Mouse (Mus musculus) kidney, embryonic 15.5 days (tissue): ENCODE data around the gene Zic2. TPM values are rescaled to one million over a fixed set of nuclear protein-coding genes. Genes with fewer than 3 reads are reported as not detected.

Experiments used
- ATAC-seq: fragments of 200-750 bp; cut with Nextera tagmentation; replicated peaks from 2 replicates; pipeline ENCODE4 v1.8.0; 2017; ENCODE audit warnings: moderate TSS enrichment; ENCODE audit not compliant: low FRiP score
- H3K27ac ChIP-seq: fragments of 300-500 bp; sonication (generic); 2 replicates; pipeline ENCODE4 v1.5.1; 2015; ENCODE audit warnings: mild to moderate bottlenecking, inconsistent platforms
- H3K27me3 ChIP-seq: fragments of 300-500 bp; sonication (generic); 2 replicates; pipeline ENCODE4 v1.6.1; 2015; ENCODE audit warnings: inconsistent platforms
- H3K36me3 ChIP-seq: fragments of 300-500 bp; sonication (generic); 2 replicates; pipeline ENCODE4 v1.6.1; 2015; ENCODE audit warnings: inconsistent platforms
- H3K4me1 ChIP-seq: fragments of 300-500 bp; sonication (generic); 2 replicates; pipeline ENCODE4 v1.6.1; 2015; ENCODE audit warnings: inconsistent platforms
- H3K4me2 ChIP-seq: fragments of 300-500 bp; sonication (generic); 2 replicates; pipeline ENCODE4 v1.6.1; 2015; ENCODE audit warnings: moderate library complexity, mild to moderate bottlenecking, inconsistent platforms
- H3K4me3 ChIP-seq: fragments of 300-500 bp; sonication (generic); replicated peaks from 2 replicates; pipeline ENCODE4 v1.5.1; 2015; ENCODE audit warnings: mild to moderate bottlenecking, inconsistent platforms
- H3K9ac ChIP-seq: fragments of 300-500 bp; sonication (generic); 2 replicates; pipeline ENCODE4 v1.6.1; 2015; ENCODE audit warnings: mild to moderate bottlenecking, inconsistent platforms
- H3K9me3 ChIP-seq: fragments of 300-500 bp; sonication (generic); replicated peaks from 2 replicates; pipeline ENCODE4 v1.6.1; 2016; ENCODE audit warnings: inconsistent platforms
- WGBS: fragments of 180-500 bp; shearing (Covaris S2); methylation state at CpG from one replicate; pipeline ENCODE4 v1.1.7; 2015; ENCODE audit warnings: mixed read lengths; 5-methylcytosine and 5-hydroxymethylcytosine counted together
- polyA plus RNA-seq: library from polyadenylated mRNA; unstranded; fragments of >200 nt; fragmentation: Nextera tagmentation; extraction: Ambion mirVana; gene quantifications from 2 replicates; pipeline ENCODE4 v1.2.1, GENCODE M21; 2015

Gene Zic2
- polyA plus RNA-seq, 1 experiment from 2014 or later: not detected

GRCm38 (mm10) chr14:122490441-122491328, 15.4 kb downstream of the Zic2 start, which contains the start of gene Gm10837:
Gm10837 (plus strand) TSS chr14:122490586.
- peak within 1 kb of the TSS; percentile 51 for H3K4me2 ChIP-seq
- H3K9me3 ChIP-seq: no peaks in the 10 kb centered on the region
- WGBS: 1% methylated on average over 51 of the region's 51 CpGs
- peaks cover 7% of the 10 kb centered on the region for H3K4me1 ChIP-seq
- H3K27ac ChIP-seq: no peak within 1 kb of the TSS
- peak; percentile 67 for ATAC-seq
- no peak within 1 kb of the TSS for H3K9ac ChIP-seq
- H3K27me3 ChIP-seq: peaks cover 87% of the 10 kb centered on the region
- peak within 1 kb of the TSS; percentile 27 for H3K4me3 ChIP-seq
- no peaks in the 10 kb centered on the region for H3K36me3 ChIP-seq

- peaks cover 7% of the 10 kb centered on the region for H3K4me1 ChIP-seq
- no peak overlapping the region for H3K9ac ChIP-seq
- H3K4me3 ChIP-seq: no peak overlapping the region
- H3K9me3 ChIP-seq: no peaks in the 10 kb centered on the region
- ATAC-seq: no peak
- no peak overlapping the region for H3K27ac ChIP-seq
- 69% methylated on average over 6 of the region's 6 CpGs for WGBS
- no peak overlapping the region for H3K4me2 ChIP-seq
- H3K27me3 ChIP-seq: peaks cover 78% of the 10 kb centered on the region
- H3K36me3 ChIP-seq: no peaks in the 10 kb centered on the region
These were observed 16.3 kb downstream of the Zic2 start for GRCm38 (mm10) chr14:122491521-122491920.

- peaks cover 7% of the 10 kb centered on the region for H3K4me1 ChIP-seq
- H3K27me3 ChIP-seq: peaks cover 75% of the 10 kb centered on the region
- H3K4me2 ChIP-seq: no peak overlapping the region
- H3K4me3 ChIP-seq: no peak overlapping the region
- H3K27ac ChIP-seq: no peak overlapping the region
- no peaks in the 10 kb centered on the region for H3K9me3 ChIP-seq
- ATAC-seq: no peak
- 71% methylated on average over 1 of the region's 1 CpGs for WGBS
- no peak overlapping the region for H3K9ac ChIP-seq
- H3K36me3 ChIP-seq: no peaks in the 10 kb centered on the region
These were observed 16.8 kb downstream of the Zic2 start for GRCm38 (mm10) chr14:122492015-122492414.

- no peak for ATAC-seq
- H3K36me3 ChIP-seq: no peaks in the 10 kb centered on the region
- H3K27ac ChIP-seq: no peak overlapping the region
- no peaks in the 10 kb centered on the region for H3K4me1 ChIP-seq
- no peak overlapping the region for H3K9ac ChIP-seq
- H3K4me3 ChIP-seq: no peak overlapping the region
- 15% methylated on average over 2 of the region's 2 CpGs for WGBS
- no peaks in the 10 kb centered on the region for H3K27me3 ChIP-seq
- no peaks in the 10 kb centered on the region for H3K9me3 ChIP-seq
- H3K4me2 ChIP-seq: no peak overlapping the region
These were observed 33.8 kb downstream of the Zic2 start for GRCm38 (mm10) chr14:122509058-122509457.

- no peaks in the 10 kb centered on the region for H3K4me1 ChIP-seq
- WGBS: 55% methylated on average over 3 of the region's 3 CpGs
- H3K4me3 ChIP-seq: no peak overlapping the region
- H3K27me3 ChIP-seq: no peaks in the 10 kb centered on the region
- no peak overlapping the region for H3K27ac ChIP-seq
- ATAC-seq: no peak
- no peaks in the 10 kb centered on the region for H3K9me3 ChIP-seq
- no peaks in the 10 kb centered on the region for H3K36me3 ChIP-seq
- no peak overlapping the region for H3K4me2 ChIP-seq
- H3K9ac ChIP-seq: no peak overlapping the region
These were observed 36.3 kb downstream of the Zic2 start for GRCm38 (mm10) chr14:122511519-122511918.

GRCm38 (mm10) chr14:122513511-122514036, 38.3 kb downstream of the Zic2 start:
- H3K9ac ChIP-seq: no peak overlapping the region
- no peak overlapping the region for H3K4me2 ChIP-seq
- ATAC-seq: no peak
- H3K36me3 ChIP-seq: no peaks in the 10 kb centered on the region
- 64% methylated on average over 1 of the region's 1 CpGs for WGBS
- no peaks in the 10 kb centered on the region for H3K9me3 ChIP-seq
- H3K27ac ChIP-seq: no peak overlapping the region
- H3K4me1 ChIP-seq: no peaks in the 10 kb centered on the region
- no peak overlapping the region for H3K4me3 ChIP-seq
- no peaks in the 10 kb centered on the region for H3K27me3 ChIP-seq

- Histone ChIP-seq H3K9me3 (no peaks in the 10 kb centered on the region), H3K4me2 (no peak overlapping the region), H3K4me3 (no peak overlapping the region), H3K27me3 (no peaks in the 10 kb centered on the region), H3K27ac (no peak overlapping the region), H3K4me1 (no peaks in the 10 kb centered on the region), H3K9ac (no peak overlapping the region), H3K36me3 (no peaks in the 10 kb centered on the region)
- ATAC-seq: no peak
- WGBS: 80% methylated on average over 4 of the region's 4 CpGs
These were observed 53.2 kb downstream of the Zic2 start for GRCm38 (mm10) chr14:122528475-122528874.

Other genes with a start within 250 kb of the Zic2 start
- 0.10 TPM in 1 of 2 replicates, not detected in the other for gene Gm5089, start 24.3 kb upstream of the Zic2 start, polyA plus RNA-seq
- gene Zic5, start 9.8 kb upstream of the Zic2 start, polyA plus RNA-seq: 0.13 TPM in 1 of 2 replicates, not detected in the other
- gene Gm10837, start 15.2 kb downstream of the Zic2 start, polyA plus RNA-seq: not detected in 2 replicates
- gene Pcca, start 58.9 kb downstream of the Zic2 start, polyA plus RNA-seq: 23.6 and 23.9 TPM in 2 replicates